Mouse (Mus musculus): ENCODE measurements around the gene Rab31.
"Not testable (repeated sequence)": the region's sequence is repeated elsewhere in the genome, so short reads cannot be mapped to it uniquely, and the experiment has no call there.

Gene Rab31

GRCm38 (mm10) chr17:65662662-65663061 is 109.9 kb downstream of the Rab31 start:
- DNase-seq (ENCODE audit: low read depth), result no peak

DNA sequence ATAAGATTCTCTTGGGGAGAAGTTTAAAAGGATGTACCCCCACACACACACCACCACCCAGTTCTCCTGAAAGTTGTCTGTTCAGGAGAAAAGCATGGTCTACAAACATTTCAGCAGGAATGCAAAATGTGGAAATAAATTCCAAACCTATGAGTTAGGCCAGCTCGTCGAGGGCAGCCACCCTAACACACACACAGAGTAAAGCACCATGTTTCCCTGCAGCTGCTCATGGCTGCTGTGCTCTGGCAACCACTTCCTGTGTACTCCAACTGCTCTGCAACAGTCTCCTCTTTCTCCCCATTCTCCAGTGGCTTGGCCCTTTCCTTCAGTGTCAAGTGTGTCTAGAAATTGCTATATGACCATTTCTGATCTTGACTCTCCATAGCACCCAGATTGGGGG is 114.1 kb downstream of the Rab31 start:
- DNase-seq (ENCODE audit: low read depth), result no peak

DNA sequence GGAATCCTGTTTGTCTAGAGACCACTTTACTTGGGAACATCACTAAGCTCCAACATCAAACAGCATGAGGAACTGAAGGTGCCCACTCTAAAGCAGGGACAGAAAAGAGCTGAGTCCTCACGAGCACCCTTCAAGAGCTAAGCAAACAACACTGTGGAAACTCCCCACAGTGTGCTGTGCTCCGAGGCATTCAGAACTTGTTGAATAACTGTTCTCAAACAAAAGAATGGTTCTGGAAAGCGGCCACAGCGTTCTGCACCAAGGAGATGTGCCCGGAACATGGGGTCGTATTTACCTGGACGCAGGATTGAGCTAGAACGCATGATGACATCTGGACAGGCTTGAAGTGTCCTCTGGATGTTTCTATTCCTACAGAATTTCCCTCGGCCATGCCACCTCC is 114.6 kb downstream of the Rab31 start:
- DNase-seq (ENCODE audit: low read depth), result no peak

GRCm38 (mm10) chr17:65656731-65657130 is 115.8 kb downstream of the Rab31 start:
- no peak for DNase-seq (ENCODE audit: low read depth)

GRCm38 (mm10) chr17:65656076-65656475 is 116.5 kb downstream of the Rab31 start:
- DNase-seq (ENCODE audit: low read depth), result no peak

GRCm38 (mm10) chr17:65655608-65656007 is 116.9 kb downstream of the Rab31 start:
- DNase-seq (ENCODE audit: low read depth), result no peak

DNA sequence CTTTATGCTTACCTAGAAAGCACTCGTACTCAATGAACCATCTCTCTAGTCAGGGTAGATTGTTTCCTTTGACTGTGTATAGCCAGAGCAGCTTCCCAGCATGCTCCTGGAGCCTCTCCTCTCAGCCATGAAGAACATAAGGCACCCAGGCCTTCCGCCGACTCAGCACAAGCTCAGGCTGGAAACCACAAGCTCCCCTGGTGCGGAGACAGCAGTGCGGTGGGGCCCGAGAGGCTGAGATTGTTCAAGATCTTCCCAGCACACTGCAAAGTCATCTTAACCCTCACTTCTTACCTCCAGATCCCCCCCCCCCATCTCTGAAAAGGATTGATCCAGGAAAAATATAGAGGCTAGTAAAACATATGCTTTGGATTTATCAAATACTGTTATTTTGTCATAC is 122.0 kb downstream of the Rab31 start:
- DNase-seq (ENCODE audit: low read depth), result no peak

DNA sequence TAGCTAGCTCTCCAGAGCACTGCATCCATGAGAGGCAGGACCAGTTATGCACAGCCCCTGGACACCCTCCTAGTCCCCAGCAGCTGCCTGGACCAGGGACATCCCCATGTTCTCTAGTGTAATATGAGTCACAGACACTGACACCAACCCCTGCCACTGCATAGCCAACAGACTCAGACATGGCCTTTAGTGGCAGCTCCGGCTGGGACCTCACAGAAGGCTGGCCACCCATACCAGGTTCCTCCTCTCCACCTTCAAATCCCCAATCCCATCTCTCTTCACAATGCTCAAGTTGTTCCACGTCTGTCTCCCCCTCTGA is 123.4 kb downstream of the Rab31 start:
- DNase-seq (ENCODE audit: low read depth), result no peak

DNA sequence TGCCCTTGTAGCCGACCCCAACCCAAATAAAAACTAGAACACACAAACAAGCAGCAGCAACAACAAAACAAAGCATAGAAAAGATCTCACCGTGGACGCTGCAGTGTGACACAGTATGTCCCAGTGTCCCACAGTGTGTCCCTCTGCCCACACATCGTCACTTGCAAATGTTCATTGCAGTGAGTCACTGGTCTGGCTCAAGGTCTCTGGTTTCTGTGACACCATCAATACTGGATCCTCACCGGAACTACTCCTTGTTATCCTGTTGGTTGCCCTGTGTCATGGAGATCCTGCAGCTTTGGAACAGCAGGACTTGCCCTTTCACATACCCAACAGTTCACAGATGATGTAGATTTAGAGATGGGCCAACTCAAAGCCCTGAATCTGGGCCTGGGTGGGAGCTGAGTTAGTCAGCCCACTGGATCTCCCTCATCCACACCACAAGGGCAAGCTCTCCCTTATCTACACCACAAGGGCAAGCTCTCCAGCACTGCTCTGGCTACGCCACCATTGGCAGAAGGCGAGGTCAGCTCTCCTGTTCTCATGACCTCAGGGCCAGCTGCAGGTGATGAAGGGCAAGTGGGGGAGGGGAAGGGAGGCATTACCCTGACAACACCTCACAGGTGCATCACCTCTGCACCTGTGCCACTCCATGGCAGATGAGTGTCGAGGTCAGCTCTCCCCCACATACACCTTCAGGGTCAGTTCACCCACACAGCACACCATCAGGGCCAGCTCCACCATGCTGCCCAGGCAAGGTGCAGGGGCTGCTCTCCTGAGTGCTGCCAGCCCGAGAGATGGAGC is 124.0 kb downstream of the Rab31 start:
- no peak for DNase-seq (ENCODE audit: low read depth)

- DNase-seq (ENCODE audit: low read depth), result no peak
These were observed 124.6 kb downstream of the Rab31 start for GRCm38 (mm10) chr17:65647961-65648360.

GRCm38 (mm10) chr17:65647226-65647625 is 125.3 kb downstream of the Rab31 start:
- no peak for DNase-seq (ENCODE audit: low read depth)

- DNase-seq (ENCODE audit: low read depth), result no peak
These were observed 129.0 kb downstream of the Rab31 start for GRCm38 (mm10) chr17:65643579-65643978.

GRCm38 (mm10) chr17:65643051-65643521 is 129.5 kb downstream of the Rab31 start:
- DNase-seq (ENCODE audit: low read depth), result no peak

DNA sequence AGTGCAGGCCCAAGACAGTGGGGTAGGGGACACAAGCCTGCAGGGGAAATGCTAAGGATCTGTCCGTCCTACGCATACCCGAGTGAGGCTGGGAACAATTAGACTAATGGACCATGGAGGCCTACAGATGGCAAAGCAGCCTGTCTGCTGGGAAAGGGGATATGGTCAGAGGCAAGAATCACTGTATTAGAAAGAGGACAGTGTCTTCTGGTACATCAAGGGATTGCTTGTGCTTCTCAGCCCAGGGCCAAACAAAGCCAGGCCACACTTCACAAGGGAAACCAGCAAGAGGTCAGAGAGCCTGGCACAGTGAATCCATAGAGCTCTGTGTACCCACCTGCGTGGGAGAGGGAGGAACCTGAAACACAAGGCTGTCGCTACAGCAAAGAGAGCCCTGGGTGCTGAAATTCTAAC is 130.0 kb downstream of the Rab31 start:
- no peak for DNase-seq (ENCODE audit: low read depth)

- DNase-seq (ENCODE audit: low read depth), result no peak
These were observed 130.8 kb downstream of the Rab31 start, which contains the start of gene Txndc2 for GRCm38 (mm10) chr17:65641734-65642218. TSS of gene Txndc2 (minus strand) at chr17:65642168.

DNA sequence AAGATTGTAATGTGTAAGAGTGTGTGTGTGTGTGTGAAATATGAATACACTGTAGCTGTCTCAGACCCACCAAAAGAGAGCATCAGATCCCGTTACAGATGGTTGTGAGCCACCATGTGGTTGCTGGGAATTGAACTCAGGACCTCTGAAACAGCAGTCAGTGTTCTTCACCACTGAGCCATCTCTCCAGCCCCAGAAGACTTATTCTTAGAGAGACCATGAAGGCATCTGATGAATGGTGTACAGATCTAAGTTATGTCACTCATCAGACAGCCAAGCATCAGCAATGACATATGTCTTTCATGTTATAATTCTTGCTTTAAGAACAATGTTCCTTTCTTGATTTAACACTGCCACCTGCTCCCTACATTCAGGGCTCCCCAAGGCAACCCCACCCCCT is 133.4 kb downstream of the Rab31 start:
- DNase-seq (ENCODE audit: low read depth), result no peak

GRCm38 (mm10) chr17:65635715-65636360 is 136.7 kb downstream of the Rab31 start:
- DNase-seq (ENCODE audit: low read depth), result no peak

DNA sequence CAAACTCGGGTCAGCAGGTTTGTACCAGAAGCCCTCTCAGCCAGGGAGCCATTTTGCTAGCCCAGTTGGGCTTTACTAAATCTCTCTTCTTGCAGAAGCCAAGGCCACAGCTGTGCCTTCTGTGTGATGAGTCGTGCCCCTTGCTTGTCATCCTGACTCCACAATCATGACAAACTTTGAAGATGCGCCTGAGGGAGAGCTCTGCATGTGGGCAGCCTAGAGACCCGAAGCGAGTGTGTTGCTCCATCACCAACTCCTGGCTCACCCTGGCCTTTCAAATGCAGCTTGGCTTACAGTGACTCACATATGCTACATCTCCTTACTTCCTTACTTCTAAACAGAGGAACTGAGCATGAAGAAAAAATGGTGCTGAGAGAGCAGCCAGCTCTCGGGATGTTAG is 142.6 kb downstream of the Rab31 start:
- no peak for DNase-seq (ENCODE audit: low read depth)

GRCm38 (mm10) chr17:65628823-65629532 is 143.6 kb downstream of the Rab31 start:
- DNase-seq (ENCODE audit: low read depth), result not testable (repeated sequence)

- DNase-seq (ENCODE audit: low read depth), result no peak
These were observed 146.3 kb downstream of the Rab31 start for GRCm38 (mm10) chr17:65626301-65626700.

DNA sequence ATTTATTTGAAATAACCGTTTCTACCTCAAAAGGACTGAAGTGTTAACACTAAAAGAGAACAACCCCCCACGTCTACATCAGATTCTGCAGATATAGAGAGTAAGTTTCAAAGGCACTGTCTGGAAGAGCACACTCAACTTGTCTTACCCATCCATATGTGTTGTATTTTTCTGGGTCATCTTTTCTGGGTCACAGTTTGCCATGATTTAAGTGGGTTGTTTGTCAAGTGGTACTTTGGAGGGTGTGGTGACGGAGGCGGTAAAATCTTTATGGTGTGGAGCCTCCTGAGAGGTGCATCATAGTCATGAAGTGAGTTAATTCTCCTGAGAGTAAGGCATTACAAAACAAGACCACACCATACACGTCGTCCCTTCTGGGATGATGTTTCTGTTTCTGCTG is 147.0 kb downstream of the Rab31 start:
- no peak for DNase-seq (ENCODE audit: low read depth)

- no peak for DNase-seq (ENCODE audit: low read depth)
These were observed 149.4 kb downstream of the Rab31 start for GRCm38 (mm10) chr17:65623130-65623529.

DNA sequence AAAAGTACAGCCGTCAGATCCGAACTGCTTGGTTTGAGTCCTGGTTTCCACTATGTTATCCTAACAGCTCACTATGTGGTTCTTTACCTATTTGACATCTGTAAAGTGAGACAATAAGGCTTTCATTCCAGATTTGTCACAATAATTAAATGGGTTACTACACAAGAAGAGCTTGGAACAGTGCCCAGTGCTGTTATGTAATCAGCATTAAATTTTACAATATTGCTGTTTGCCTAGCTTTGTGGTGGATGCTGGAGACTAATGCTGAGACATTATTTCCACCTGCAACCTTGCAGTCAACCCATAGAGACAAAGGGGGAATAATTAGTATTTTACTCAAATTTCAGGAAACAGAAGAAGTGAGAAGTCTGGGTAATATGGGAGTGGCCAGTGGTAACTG is 154.1 kb downstream of the Rab31 start:
- DNase-seq (ENCODE audit: low read depth), result no peak

All from c-Kit-positive CD71-positive TER-119-negative erythroid progenitor cells, embryonic 14.5 days (primary cell).